Mouse (Mus musculus) heart, postnatal 0 days (tissue): ENCODE measurements around the gene Gckr.

Experiments used
- CTCF ChIP-seq: IDR thresholded peaks from 2 replicates; pipeline ENCODE4 v1.5.1; 2016; ENCODE audit warnings: antibody characterized with exemption, control low read depth, low read depth
- EP300 ChIP-seq: IDR thresholded peaks from 2 replicates; pipeline ENCODE4 v1.6.1; 2016; ENCODE audit warnings: antibody characterized with exemption, low read depth

- TF ChIP-seq CTCF: no peak
- no peak for TF ChIP-seq EP300
Measured at GRCm38 (mm10) chr5:31255381-31255780, 41.9 kb upstream of the Gckr start.
